Mouse (Mus musculus) forebrain, embryonic 13.5 days (tissue): Measurements from ENCODE around the gene Scarb2. TPM values are rescaled to one million over a fixed set of nuclear protein-coding genes. Genes with fewer than 3 reads are reported as not detected.

Experiments
- ATAC-seq: fragments of 200-750 bp; cut with Nextera tagmentation; 2 replicates; pipeline ENCODE4 v1.8.0; 2017
- H3K27ac ChIP-seq: fragments of 300-500 bp; sonication (generic); 2 replicates; pipeline ENCODE4 v1.5.1; 2015; ENCODE audit warnings: inconsistent platforms, mild to moderate bottlenecking, moderate library complexity
- H3K27me3 ChIP-seq: fragments of 300-500 bp; sonication (generic); 2 replicates; pipeline ENCODE4 v1.6.1; 2015; ENCODE audit warnings: mild to moderate bottlenecking, inconsistent platforms
- H3K36me3 ChIP-seq: fragments of 300-500 bp; sonication (generic); 2 replicates; pipeline ENCODE4 v1.6.1; 2015; ENCODE audit warnings: mild to moderate bottlenecking, inconsistent platforms; ENCODE audit not compliant: poor library complexity, severe bottlenecking
- H3K4me1 ChIP-seq: fragments of 300-500 bp; sonication (generic); 2 replicates; pipeline ENCODE4 v1.6.1; 2015; ENCODE audit warnings: inconsistent platforms
- H3K4me2 ChIP-seq: fragments of 300-500 bp; sonication (generic); 2 replicates; pipeline ENCODE4 v1.6.1; 2015; ENCODE audit warnings: inconsistent platforms, mild to moderate bottlenecking, moderate library complexity
- H3K4me3 ChIP-seq: fragments of 300-500 bp; sonication (generic); 2 replicates; pipeline ENCODE4 v1.5.1; 2015; ENCODE audit warnings: mild to moderate bottlenecking, inconsistent platforms
- H3K9ac ChIP-seq: fragments of 300-500 bp; sonication (generic); 2 replicates; pipeline ENCODE4 v1.6.1; 2015; ENCODE audit warnings: mild to moderate bottlenecking, inconsistent platforms
- H3K9me3 ChIP-seq: fragments of 300-500 bp; sonication (generic); replicated peaks from 2 replicates; pipeline ENCODE4 v1.6.1; 2016; ENCODE audit warnings: inconsistent platforms
- WGBS: fragments of 180-500 bp; shearing (Covaris S2); methylation state at CpG from one replicate; pipeline ENCODE4 v1.1.7; 2015; 5-methylcytosine and 5-hydroxymethylcytosine counted together
- polyA plus RNA-seq: library from polyadenylated mRNA; unstranded; fragments of >200 nt; fragmentation: Nextera tagmentation; extraction: Ambion mirVana; gene quantifications from 2 replicates; pipeline ENCODE4 v1.2.1, GENCODE M21; 2015

Gene Scarb2
- polyA plus RNA-seq, 1 experiment from 2014 or later: 19.5 TPM

GRCm38 (mm10) chr5:92465511-92465910 is 41.1 kb downstream of the Scarb2 start:
- no peak overlapping the region for H3K4me3 ChIP-seq
- ATAC-seq: no peak
- H3K9me3 ChIP-seq: no peaks in the 10 kb centered on the region
- no peak overlapping the region for H3K27ac ChIP-seq
- H3K9ac ChIP-seq: no peak overlapping the region
- no peaks in the 10 kb centered on the region for H3K4me1 ChIP-seq
- no peaks in the 10 kb centered on the region for H3K27me3 ChIP-seq
- peaks cover 8% of the 10 kb centered on the region for H3K36me3 ChIP-seq
- 91% methylated on average over 5 of the region's 5 CpGs for WGBS
- no peak overlapping the region for H3K4me2 ChIP-seq

- Histone ChIP-seq H3K4me3 (no peak overlapping the region), H3K27me3 (no peaks in the 10 kb centered on the region), H3K9me3 (no peaks in the 10 kb centered on the region), H3K4me2 (no peak overlapping the region), H3K27ac (no peak overlapping the region), H3K36me3 (peaks cover 27% of the 10 kb centered on the region), H3K9ac (no peak overlapping the region), H3K4me1 (no peaks in the 10 kb centered on the region)
- 17% methylated on average over 5 of the region's 5 CpGs for WGBS
- no peak for ATAC-seq
These were observed 45.3 kb downstream of the Scarb2 start for GRCm38 (mm10) chr5:92461321-92461720.

GRCm38 (mm10) chr5:92458726-92459125 is 47.9 kb downstream of the Scarb2 start:
- Histone ChIP-seq H3K4me1 (no peaks in the 10 kb centered on the region), H3K27ac (no peak overlapping the region), H3K27me3 (no peaks in the 10 kb centered on the region), H3K4me2 (no peak overlapping the region), H3K4me3 (no peak overlapping the region), H3K9ac (no peak overlapping the region), H3K9me3 (no peaks in the 10 kb centered on the region), H3K36me3 (peaks cover 43% of the 10 kb centered on the region)
- WGBS: 63% methylated on average over 5 of the region's 5 CpGs
- ATAC-seq: no peak

- no peaks in the 10 kb centered on the region for H3K9me3 ChIP-seq
- H3K27ac ChIP-seq: no peak overlapping the region
- no peak overlapping the region for H3K9ac ChIP-seq
- H3K27me3 ChIP-seq: no peaks in the 10 kb centered on the region
- WGBS: 82% methylated on average over 2 of the region's 2 CpGs
- no peak for ATAC-seq
- peaks cover 54% of the 10 kb centered on the region for H3K36me3 ChIP-seq
- H3K4me2 ChIP-seq: no peak overlapping the region
- no peak overlapping the region for H3K4me3 ChIP-seq
- no peaks in the 10 kb centered on the region for H3K4me1 ChIP-seq
These were observed 49.2 kb downstream of the Scarb2 start for GRCm38 (mm10) chr5:92457410-92457809.

GRCm38 (mm10) chr5:92452876-92453275 is 53.8 kb downstream of the Scarb2 start:
- WGBS: 92% methylated on average over 5 of the region's 5 CpGs
- Histone ChIP-seq H3K9me3 (no peaks in the 10 kb centered on the region), H3K9ac (no peak overlapping the region), H3K4me2 (no peak overlapping the region), H3K36me3 (peaks cover 83% of the 10 kb centered on the region), H3K27ac (no peak overlapping the region), H3K27me3 (no peaks in the 10 kb centered on the region), H3K4me1 (no peaks in the 10 kb centered on the region), H3K4me3 (no peak overlapping the region)
- no peak for ATAC-seq

- no peak overlapping the region for H3K9ac ChIP-seq
- no peak overlapping the region for H3K4me3 ChIP-seq
- ATAC-seq: no peak
- 93% methylated on average over 5 of the region's 5 CpGs for WGBS
- H3K4me1 ChIP-seq: no peaks in the 10 kb centered on the region
- peaks cover 89% of the 10 kb centered on the region for H3K36me3 ChIP-seq
- no peak overlapping the region for H3K4me2 ChIP-seq
- no peak overlapping the region for H3K27ac ChIP-seq
- H3K27me3 ChIP-seq: no peaks in the 10 kb centered on the region
- H3K9me3 ChIP-seq: no peaks in the 10 kb centered on the region
These were observed 59.9 kb downstream of the Scarb2 start for GRCm38 (mm10) chr5:92446736-92447135.

- H3K4me1 ChIP-seq: no peaks in the 10 kb centered on the region
- no peak overlapping the region for H3K4me3 ChIP-seq
- H3K27me3 ChIP-seq: no peaks in the 10 kb centered on the region
- H3K36me3 ChIP-seq: peaks cover 72% of the 10 kb centered on the region
- WGBS: 86% methylated on average over 2 of the region's 2 CpGs
- ATAC-seq: no peak
- H3K27ac ChIP-seq: no peak overlapping the region
- H3K9ac ChIP-seq: no peak overlapping the region
- no peak overlapping the region for H3K4me2 ChIP-seq
- H3K9me3 ChIP-seq: no peaks in the 10 kb centered on the region
These were observed 61.6 kb downstream of the Scarb2 start for GRCm38 (mm10) chr5:92445016-92445415.

- Histone ChIP-seq H3K36me3 (peaks cover 51% of the 10 kb centered on the region), H3K4me2 (no peak overlapping the region), H3K9me3 (no peaks in the 10 kb centered on the region), H3K9ac (no peak overlapping the region), H3K4me1 (no peaks in the 10 kb centered on the region), H3K27me3 (no peaks in the 10 kb centered on the region), H3K4me3 (no peak overlapping the region), H3K27ac (no peak overlapping the region)
- ATAC-seq: no peak
- 90% methylated on average over 7 of the region's 7 CpGs for WGBS
These were observed 63.7 kb downstream of the Scarb2 start for GRCm38 (mm10) chr5:92442914-92443313.

GRCm38 (mm10) chr5:92441494-92441893 is 65.1 kb downstream of the Scarb2 start:
- peaks cover 37% of the 10 kb centered on the region for H3K36me3 ChIP-seq
- no peaks in the 10 kb centered on the region for H3K27me3 ChIP-seq
- no peaks in the 10 kb centered on the region for H3K4me1 ChIP-seq
- WGBS: 81% methylated on average over 5 of the region's 5 CpGs
- no peak overlapping the region for H3K27ac ChIP-seq
- ATAC-seq: no peak
- no peak overlapping the region for H3K4me2 ChIP-seq
- no peaks in the 10 kb centered on the region for H3K9me3 ChIP-seq
- no peak overlapping the region for H3K9ac ChIP-seq
- no peak overlapping the region for H3K4me3 ChIP-seq

- no peaks in the 10 kb centered on the region for H3K9me3 ChIP-seq
- no peak overlapping the region for H3K9ac ChIP-seq
- H3K4me1 ChIP-seq: peaks cover 9% of the 10 kb centered on the region
- peaks cover 10% of the 10 kb centered on the region for H3K36me3 ChIP-seq
- no peak overlapping the region for H3K27ac ChIP-seq
- no peak overlapping the region for H3K4me3 ChIP-seq
- H3K27me3 ChIP-seq: no peaks in the 10 kb centered on the region
- 92% methylated on average over 8 of the region's 8 CpGs for WGBS
- no peak overlapping the region for H3K4me2 ChIP-seq
- no peak for ATAC-seq
These were observed 68.1 kb downstream of the Scarb2 start for GRCm38 (mm10) chr5:92438540-92438939.

- peak within 1 kb of the TSS; percentile 72 for H3K27ac ChIP-seq
- peak within 1 kb of the TSS; percentile 80 for H3K4me3 ChIP-seq
- H3K9ac ChIP-seq: peak within 1 kb of the TSS; percentile 85
- H3K4me2 ChIP-seq: peak within 1 kb of the TSS; percentile 71
- H3K36me3 ChIP-seq: 0 out of 2 replicates have a peak, but pooled peaks cover 4% of the 10 kb centered on the region
- peaks cover 24% of the 10 kb centered on the region for H3K4me1 ChIP-seq
- H3K9me3 ChIP-seq: no peaks in the 10 kb centered on the region
- under 1% methylated on average over 34 of the region's 34 CpGs for WGBS
- H3K27me3 ChIP-seq: no peaks in the 10 kb centered on the region
- peak; percentile 100 for ATAC-seq
These were observed 71.5 kb downstream of the Scarb2 start, which contains the start of gene Nup54 for GRCm38 (mm10) chr5:92435025-92435584. TSS of gene Nup54 (minus strand) at chr5:92435219.

- H3K27me3 ChIP-seq: no peaks in the 10 kb centered on the region
- no peaks in the 10 kb centered on the region for H3K9me3 ChIP-seq
- H3K27ac ChIP-seq: peak overlapping the region; percentile 72
- H3K36me3 ChIP-seq: 0 out of 2 replicates have a peak, but pooled peaks cover 4% of the 10 kb centered on the region
- H3K4me2 ChIP-seq: peak overlapping the region; percentile 71
- peak overlapping the region; percentile 80 for H3K4me3 ChIP-seq
- H3K4me1 ChIP-seq: peaks cover 24% of the 10 kb centered on the region
- peak; percentile 65 for ATAC-seq
- WGBS: 0% methylated on average over 19 of the region's 39 CpGs
- peak overlapping the region; percentile 85 for H3K9ac ChIP-seq
These were observed 72.1 kb downstream of the Scarb2 start for GRCm38 (mm10) chr5:92434571-92434985.

GRCm38 (mm10) chr5:92434070-92434469 is 72.6 kb downstream of the Scarb2 start:
- H3K9ac ChIP-seq: peak overlapping the region; percentile 85
- H3K4me2 ChIP-seq: peak overlapping the region; percentile 71
- peaks cover 9% of the 10 kb centered on the region for H3K36me3 ChIP-seq
- no peak for ATAC-seq
- WGBS: under 1% methylated on average over 12 of the region's 12 CpGs
- H3K4me3 ChIP-seq: peak overlapping the region; percentile 80
- H3K4me1 ChIP-seq: peaks cover 24% of the 10 kb centered on the region
- H3K27ac ChIP-seq: no peak overlapping the region
- H3K27me3 ChIP-seq: no peaks in the 10 kb centered on the region
- H3K9me3 ChIP-seq: no peaks in the 10 kb centered on the region
